Mouse (Mus musculus) thymus, postnatal 25 days (tissue): ENCODE data around the gene Sel1l3.

Experiments used
- DNase-seq: peaks from one replicate; pipeline ENCODE4 v3.0.0; 2022

Sel1l3 gene

DNA sequence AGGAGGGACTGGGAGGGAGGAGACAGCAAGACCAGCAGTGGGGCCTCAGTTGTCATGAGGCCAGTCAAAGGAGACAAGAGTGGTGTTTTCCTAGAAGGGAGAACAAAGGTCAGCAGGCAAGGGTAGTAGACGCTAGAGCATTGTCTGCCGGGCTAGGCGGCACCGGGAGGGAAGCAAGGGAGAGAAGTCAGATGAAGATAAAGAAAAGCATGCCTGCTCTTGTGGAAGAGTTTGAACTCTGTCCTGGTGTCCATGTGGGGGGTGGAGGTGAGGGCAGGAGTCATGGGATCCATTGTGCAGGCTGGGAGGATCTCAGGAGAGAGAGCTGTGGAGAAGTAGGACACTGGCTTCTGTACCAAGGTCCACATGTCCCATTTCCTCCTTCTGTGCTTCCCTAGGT, 135.3 kb downstream of the Sel1l3 start:
- DNase-seq: no peak

DNA sequence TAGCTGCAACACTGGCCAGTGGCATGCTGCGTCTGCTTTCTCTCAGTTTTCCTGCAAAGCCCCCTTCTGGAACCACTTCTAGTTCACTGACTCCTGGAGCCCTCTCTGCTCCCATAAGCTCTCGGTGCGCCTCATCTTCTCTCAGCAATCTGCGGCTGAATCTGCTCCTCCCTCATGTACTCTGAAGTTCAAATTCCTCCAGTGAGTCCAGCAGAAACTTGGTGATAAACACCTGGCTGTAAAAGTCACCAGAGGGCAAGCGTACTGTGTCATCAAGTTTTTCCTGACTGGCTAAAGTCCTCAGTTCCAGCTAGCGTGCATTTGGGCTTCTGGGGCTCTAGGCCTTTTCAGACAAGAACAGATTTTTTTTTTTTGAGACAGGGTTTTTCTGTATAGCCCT, 139.2 kb downstream of the Sel1l3 start:
- DNase-seq: no peak

DNA sequence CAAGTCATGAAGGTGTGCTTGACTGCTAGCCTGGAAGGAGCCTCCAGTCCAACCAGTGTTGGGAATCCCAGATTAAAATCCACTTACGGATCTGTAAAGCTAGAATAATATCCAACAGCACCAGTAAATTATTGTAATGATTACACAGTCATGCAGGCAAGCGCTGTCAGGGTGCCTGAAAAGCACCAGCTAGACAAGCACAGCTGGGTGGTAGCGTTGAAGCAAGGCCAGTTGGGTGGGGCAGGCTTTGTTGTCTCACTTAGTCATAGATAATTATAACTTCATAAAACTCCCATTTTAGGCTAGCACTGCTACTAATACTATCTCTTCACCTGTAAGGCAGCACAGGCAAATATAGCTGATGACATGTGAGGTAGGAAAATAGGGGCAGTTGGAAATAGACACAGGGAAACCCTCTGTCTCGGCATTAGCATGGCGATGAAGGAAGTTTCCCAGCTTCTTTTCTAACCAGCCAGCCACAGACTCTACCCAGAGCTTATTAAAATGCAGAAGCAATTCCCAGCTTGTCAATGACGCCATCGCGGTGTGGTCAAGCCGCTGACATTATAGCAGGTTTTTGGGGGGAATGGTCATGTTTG, 152.1 kb downstream of the Sel1l3 start:
- DNase-seq: no peak
